8 mouse cellular contexts compared by ENCODE assay signal in the genomic region with DNA sequence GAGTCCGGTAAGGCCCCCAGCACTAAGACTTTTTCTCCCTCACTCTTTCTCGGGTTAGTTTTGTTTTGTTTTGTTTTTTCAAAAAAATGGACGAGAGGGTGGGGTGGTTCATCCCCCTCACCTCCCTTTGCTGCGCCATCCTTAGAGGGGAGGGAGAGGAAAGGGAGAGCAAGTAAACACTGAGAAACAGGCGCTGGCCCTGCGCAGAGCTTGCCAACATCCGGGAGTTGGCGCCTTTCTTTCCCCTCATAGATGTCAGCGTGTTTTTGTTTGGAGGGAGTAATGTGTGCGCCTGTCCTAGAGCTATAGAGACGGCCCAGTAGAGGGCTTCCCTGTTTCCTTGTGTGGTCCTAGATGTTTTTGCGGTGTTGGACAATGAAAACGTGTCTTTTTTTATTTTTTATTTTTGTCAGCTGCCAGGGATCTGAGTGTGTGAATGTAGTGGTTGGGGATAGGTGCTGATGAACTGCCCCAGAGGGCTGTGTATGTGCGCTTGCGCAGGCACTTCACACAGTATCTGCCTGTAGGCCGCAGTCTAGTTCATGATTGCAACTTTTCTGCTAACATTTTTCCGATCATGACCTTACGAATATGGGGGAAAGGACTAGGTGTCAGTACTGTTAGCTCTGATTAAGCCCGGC. TPM values are rescaled to one million over a fixed set of nuclear protein-coding genes. Genes with fewer than 3 reads are reported as not detected.
DNase-seq lines count a peak whose midpoint lies in the region; ATAC-seq lines count a peak whose summit lies in the region.

No protein-coding gene starts in this region.

- H3K4me3 ChIP-seq in intestine, embryonic 14.5 days (ENCODE audit: low read depth, low read length) = peak overlapping the region; percentile 77

- ATAC-seq in intestine, embryonic 14.5 days (replicated peaks; ENCODE audit: low FRiP score, low TSS enrichment, low read depth) = peak; percentile 53
- peak; percentile 75 for ATAC-seq in megakaryocyte-erythroid progenitor cell, adult 5-6 weeks (replicated peaks; ENCODE audit: low FRiP score, low TSS enrichment, poor library complexity, severe bottlenecking)

- no peaks in the 10 kb centered on the region for H3K36me3 ChIP-seq in intestine, embryonic 14.5 days (ENCODE audit: control insufficient read depth, insufficient read depth, low read length)

- peak overlapping the region; percentile 82 for H3K9ac ChIP-seq in intestine, embryonic 14.5 days (ENCODE audit: low read length)

- no peaks in the 10 kb centered on the region for H3K27me3 ChIP-seq in intestine, embryonic 14.5 days (replicated peaks; ENCODE audit: control insufficient read depth, insufficient read depth, low read length)

- peak overlapping the region; percentile 100 for H3K27ac ChIP-seq in intestine, embryonic 14.5 days (ENCODE audit: low read depth)

- no peaks in the 10 kb centered on the region for H3K9me3 ChIP-seq in intestine, embryonic 14.5 days (ENCODE audit: control insufficient read depth, low read length)

- H3K4me2 ChIP-seq in intestine, embryonic 14.5 days (ENCODE audit: low read length) = peak overlapping the region; percentile 82

- peak; percentile 55 to 60 for DNase-seq in adrenal gland, adult 18-20 months (ENCODE audit: low spot score in 2 of 2)
- peak; percentile 83 for DNase-seq in embryo, embryonic 11 days
- DNase-seq in gastrocnemius, postnatal 25 days = peak; percentile 78
- DNase-seq in intestine, embryonic 14.5 days (ENCODE audit: low spot score) = peak; percentile 86
- peak; percentile 70 to 82 for DNase-seq in left cerebral cortex, postnatal 14 days (ENCODE audit: low spot score in 2 of 2)
- DNase-seq in right cerebral cortex, postnatal 25 days = peak; percentile 77
- peak; percentile 71 to 79 for DNase-seq in urinary bladder, postnatal 36 days (ENCODE audit: low spot score in 2 of 2)

- WGBS in intestine, embryonic 14.5 days = 2% methylated on average over 19 of the region's 19 CpGs

- H3K4me1 ChIP-seq in intestine, embryonic 14.5 days (replicated peaks; ENCODE audit: control insufficient read depth, insufficient read depth, low read length) = peaks cover 33% of the 10 kb centered on the region

- intact Hi-C loops in left cerebral cortex, postnatal 14 days (cut with DNase I) = no loop called here

RNA-seq across cellular contexts. Expression of gene Numa1, which starts 37.0 kb away (rescaled TPM):
- total RNA-seq in adrenal gland, adult 18-20 months (2021) = 100 to 1,000 TPM; 141 to 160 TPM
- total RNA-seq in gastrocnemius, postnatal 25 days (2021) = 10 to 100 TPM; 43.8 to 46.7 TPM
- 99.6 and 101 TPM in 2 replicates for polyA plus RNA-seq in intestine, embryonic 14.5 days (2014; fragmentation: Nextera tagmentation; extraction: Ambion mirVana)
- 10 to 100 TPM; 58.5 to 60.8 TPM for total RNA-seq in left cerebral cortex, postnatal 14 days (2021)
- 106 and 112 TPM in 2 replicates for total RNA-seq in megakaryocyte-erythroid progenitor cell, adult 5-6 weeks (2014; fragmentation: Nextera tagmentation)
- total RNA-seq in megakaryocyte-erythroid progenitor cell, adult 5-6 weeks (2017) = 207 and 289 TPM in 2 replicates

RNA-seq across cellular contexts. Expression of gene Lrrc51, which starts 37.2 kb away (rescaled TPM):
- total RNA-seq in adrenal gland, adult 18-20 months (2021) = 10 to 100 TPM; 12.2 to 13.9 TPM
- 1 to 10 TPM; 3.0 to 4.2 TPM for total RNA-seq in gastrocnemius, postnatal 25 days (2021)
- polyA plus RNA-seq in intestine, embryonic 14.5 days (2014; fragmentation: Nextera tagmentation; extraction: Ambion mirVana) = 6.8 and 10.1 TPM in 2 replicates
- total RNA-seq in left cerebral cortex, postnatal 14 days (2021) = 1 to 10 TPM; 3.9 to 4.5 TPM
- total RNA-seq in megakaryocyte-erythroid progenitor cell, adult 5-6 weeks (2014; fragmentation: Nextera tagmentation) = 2.3 and 4.4 TPM in 2 replicates
- total RNA-seq in megakaryocyte-erythroid progenitor cell, adult 5-6 weeks (2017) = 0.75 TPM in 1 of 2 replicates, not detected in the other

RNA-seq across cellular contexts. Expression of gene Il18bp, which starts 47.5 kb away (rescaled TPM):
- total RNA-seq in adrenal gland, adult 18-20 months (2021) = 10 to 100 TPM in 1 of 2 experiments, 1 to 10 TPM in 1; 8.4 to 12.5 TPM
- total RNA-seq in gastrocnemius, postnatal 25 days (2021) = 1 to 10 TPM; 1.9 to 2.7 TPM
- 2.7 and 2.8 TPM in 2 replicates for polyA plus RNA-seq in intestine, embryonic 14.5 days (2014; fragmentation: Nextera tagmentation; extraction: Ambion mirVana)
- total RNA-seq in left cerebral cortex, postnatal 14 days (2021) = 1 to 10 TPM; 7.7 to 8.0 TPM
- total RNA-seq in megakaryocyte-erythroid progenitor cell, adult 5-6 weeks (2014; fragmentation: Nextera tagmentation) = 4.7 and 9.2 TPM in 2 replicates
- total RNA-seq in megakaryocyte-erythroid progenitor cell, adult 5-6 weeks (2017) = 1.1 and 2.7 TPM in 2 replicates

Comparison
In these comparisons a context has a peak if more than half of its experiments do, and no peak if none do; other contexts are left out.
1. Peak in every context shown above with its lines: DNase-seq, ATAC-seq, H3K4me3 ChIP-seq and H3K27ac ChIP-seq.